Mouse (Mus musculus): ENCODE results near the gene Mindy4b-ps. TPM values are rescaled to one million over a fixed set of nuclear protein-coding genes. Genes with fewer than 3 reads are reported as not detected.
"Not testable (repeated sequence)": the region's sequence is repeated elsewhere in the genome, so short reads cannot be mapped to it uniquely, and the experiment has no call there.

The Mindy4b-ps gene
- not detected in 2 replicates for polyA plus RNA-seq (2014; fragmentation: Nextera tagmentation; extraction: Ambion mirVana)

DNA sequence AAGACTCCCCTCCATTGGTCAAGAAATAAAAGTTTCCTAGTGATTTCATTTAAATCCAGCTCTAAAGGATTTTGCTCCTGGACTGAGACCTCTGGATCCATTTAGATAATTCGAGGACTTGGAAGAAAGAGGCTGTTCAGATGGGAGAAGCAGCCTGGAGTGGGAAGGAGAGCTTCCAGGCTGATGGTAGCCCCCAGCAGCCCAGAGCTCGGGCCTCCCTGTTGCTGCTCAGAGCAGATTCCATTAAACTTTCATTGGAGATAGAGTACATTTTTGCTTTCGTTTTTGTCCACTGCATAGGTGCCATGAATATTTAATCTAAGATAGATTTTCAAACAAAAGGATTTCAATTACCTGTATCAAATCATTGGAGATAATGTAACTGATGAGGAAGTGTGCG lies at the start of gene Mindy4b-ps:
Gene Mindy4b-ps (minus strand): TSS at position 101 of the 400 bp plus-strand sequence.
- no peaks in the 10 kb centered on the region for H3K27me3 ChIP-seq (ENCODE audit: control insufficient read depth, insufficient read depth, low read length)
- H3K36me3 ChIP-seq (ENCODE audit: control insufficient read depth, insufficient read depth, low read length) = no peaks in the 10 kb centered on the region
- no peaks in the 10 kb centered on the region for H3K9me3 ChIP-seq (ENCODE audit: control insufficient read depth, low read length)
- no peak within 1 kb of the TSS for H3K27ac ChIP-seq (ENCODE audit: low read depth, low read length)
- no peak within 1 kb of the TSS for H3K4me2 ChIP-seq (replicated peaks; ENCODE audit: low read depth, low read length)
- no peak within 1 kb of the TSS for H3K9ac ChIP-seq (ENCODE audit: low read depth, low read length)
- H3K4me3 ChIP-seq (ENCODE audit: low read length) = no peak within 1 kb of the TSS
- 78% methylated on average over 4 of the region's 4 CpGs for WGBS
- H3K4me1 ChIP-seq (ENCODE audit: control insufficient read depth, insufficient read depth, low read length) = no peaks in the 10 kb centered on the region
- ATAC-seq (ENCODE audit: low FRiP score, low TSS enrichment) = no peak

DNA sequence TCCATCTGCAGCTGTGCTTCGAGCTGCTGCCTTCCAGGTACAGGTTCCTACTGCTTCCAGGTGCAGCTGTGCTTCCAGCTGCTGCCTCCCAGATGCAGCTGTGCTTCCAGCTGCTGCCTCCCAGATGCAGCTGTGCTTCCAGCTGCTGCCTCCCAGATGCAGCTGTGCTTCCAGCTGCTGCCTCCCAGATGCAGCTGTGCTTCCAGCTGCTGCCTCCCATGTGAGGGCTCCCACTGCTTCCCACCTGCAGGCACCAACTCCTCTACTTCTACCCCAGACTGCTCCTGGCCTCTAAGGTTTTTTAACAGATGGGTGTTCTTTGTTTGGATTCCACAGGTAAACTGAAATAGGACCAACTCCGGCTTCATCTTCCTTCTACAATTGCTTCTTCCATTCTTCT lies 49.8 kb upstream of the Mindy4b-ps start:
- not testable (repeated sequence) for ATAC-seq (ENCODE audit: low FRiP score, low TSS enrichment); H3K9me3 ChIP-seq (ENCODE audit: control insufficient read depth, low read length); H3K4me2 ChIP-seq (replicated peaks; ENCODE audit: low read depth, low read length); H3K9ac ChIP-seq (ENCODE audit: low read depth, low read length); H3K4me1 ChIP-seq (ENCODE audit: control insufficient read depth, insufficient read depth, low read length); H3K27ac ChIP-seq (ENCODE audit: low read depth, low read length); H3K4me3 ChIP-seq (ENCODE audit: low read length); H3K27me3 ChIP-seq (ENCODE audit: control insufficient read depth, insufficient read depth, low read length); H3K36me3 ChIP-seq (ENCODE audit: control insufficient read depth, insufficient read depth, low read length)
- WGBS = 77% methylated on average over 2 of the region's 2 CpGs

DNA sequence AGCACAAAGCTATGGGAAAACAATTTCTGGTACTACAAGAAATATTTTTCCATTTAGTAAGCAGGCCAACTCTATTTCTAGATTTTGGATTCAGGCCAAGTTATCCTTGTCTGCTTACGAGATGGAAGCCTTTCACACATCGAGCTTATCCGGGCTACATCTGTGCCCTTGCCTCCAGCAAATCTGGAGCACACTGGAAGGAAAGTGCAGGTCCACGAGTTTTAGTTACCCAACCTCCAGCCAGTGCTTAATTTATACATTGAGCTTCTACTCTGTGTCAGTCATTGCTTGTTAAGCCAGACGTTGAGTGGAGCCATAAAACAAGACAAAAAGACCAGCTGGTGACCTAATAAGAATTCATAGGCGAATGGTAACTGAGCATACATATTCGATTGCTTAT lies 43.6 kb upstream of the Mindy4b-ps start:
- 59% methylated on average over 7 of the region's 7 CpGs for WGBS
- Histone ChIP-seq H3K4me1 (ENCODE audit: control insufficient read depth, insufficient read depth, low read length) (no peaks in the 10 kb centered on the region), H3K4me3 (ENCODE audit: low read length) (no peak overlapping the region), H3K9ac (ENCODE audit: low read depth, low read length) (no peak overlapping the region), H3K27ac (ENCODE audit: low read depth, low read length) (no peak overlapping the region), H3K36me3 (ENCODE audit: control insufficient read depth, insufficient read depth, low read length) (no peaks in the 10 kb centered on the region), H3K9me3 (ENCODE audit: control insufficient read depth, low read length) (no peaks in the 10 kb centered on the region), H3K27me3 (ENCODE audit: control insufficient read depth, insufficient read depth, low read length) (no peaks in the 10 kb centered on the region), H3K4me2 (replicated peaks; ENCODE audit: low read depth, low read length) (no peak overlapping the region)
- ATAC-seq (ENCODE audit: low FRiP score, low TSS enrichment) = no peak

DNA sequence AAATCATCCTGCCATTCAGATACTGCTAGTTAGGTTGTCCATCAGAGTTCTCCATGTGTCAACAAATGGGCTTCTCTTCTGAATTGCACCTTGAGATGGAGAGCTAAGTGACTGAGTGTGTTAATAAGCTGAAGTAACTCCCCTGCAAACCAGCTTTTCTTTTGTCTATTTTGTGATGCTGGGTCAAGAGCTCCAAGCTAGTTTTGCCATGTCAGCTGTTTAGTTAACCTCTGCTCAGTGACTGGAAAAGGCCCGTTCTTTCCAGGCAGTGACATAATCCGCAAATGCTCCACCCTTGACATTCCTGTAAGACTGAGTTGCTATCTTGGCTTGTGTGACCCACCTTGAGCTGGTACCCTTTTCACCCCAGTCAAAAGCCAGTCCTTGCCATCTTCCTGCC lies 40.9 kb upstream of the Mindy4b-ps start:
- no peaks in the 10 kb centered on the region for H3K9me3 ChIP-seq (ENCODE audit: control insufficient read depth, low read length)
- no peak for ATAC-seq (ENCODE audit: low FRiP score, low TSS enrichment)
- no peak overlapping the region for H3K4me2 ChIP-seq (replicated peaks; ENCODE audit: low read depth, low read length)
- H3K4me1 ChIP-seq (ENCODE audit: control insufficient read depth, insufficient read depth, low read length) = no peaks in the 10 kb centered on the region
- H3K9ac ChIP-seq (ENCODE audit: low read depth, low read length) = no peak overlapping the region
- WGBS = 37% methylated on average over 2 of the region's 2 CpGs
- H3K27ac ChIP-seq (ENCODE audit: low read depth, low read length) = no peak overlapping the region
- H3K27me3 ChIP-seq (ENCODE audit: control insufficient read depth, insufficient read depth, low read length) = no peaks in the 10 kb centered on the region
- no peaks in the 10 kb centered on the region for H3K36me3 ChIP-seq (ENCODE audit: control insufficient read depth, insufficient read depth, low read length)
- no peak overlapping the region for H3K4me3 ChIP-seq (ENCODE audit: low read length)

DNA sequence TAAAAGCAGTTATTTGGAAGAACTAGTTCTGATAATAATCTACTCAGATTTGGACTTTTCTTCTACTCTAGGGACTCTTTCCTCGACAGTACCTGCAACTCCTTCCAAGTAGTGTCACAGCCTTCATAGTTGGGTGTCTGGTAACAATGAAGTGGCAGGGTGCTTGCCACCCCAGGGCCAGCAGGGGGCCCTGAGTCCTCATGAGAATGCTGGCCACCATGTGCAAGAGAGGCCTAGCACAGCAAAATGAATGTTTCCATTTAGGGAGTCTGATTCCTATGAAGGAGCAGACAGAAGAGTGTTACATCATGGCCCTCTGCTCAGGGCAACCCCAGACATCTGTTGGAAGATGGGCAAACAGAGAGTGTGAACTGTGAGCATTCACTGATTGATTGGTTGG lies 21.3 kb upstream of the Mindy4b-ps start:
- no peak overlapping the region for H3K27ac ChIP-seq (ENCODE audit: low read depth, low read length)
- WGBS = 54% methylated on average over 1 of the region's 1 CpGs
- no peak overlapping the region for H3K4me2 ChIP-seq (replicated peaks; ENCODE audit: low read depth, low read length)
- no peaks in the 10 kb centered on the region for H3K4me1 ChIP-seq (ENCODE audit: control insufficient read depth, insufficient read depth, low read length)
- H3K27me3 ChIP-seq (ENCODE audit: control insufficient read depth, insufficient read depth, low read length) = no peaks in the 10 kb centered on the region
- no peak for ATAC-seq (ENCODE audit: low FRiP score, low TSS enrichment)
- H3K9me3 ChIP-seq (ENCODE audit: control insufficient read depth, low read length) = no peaks in the 10 kb centered on the region
- H3K4me3 ChIP-seq (ENCODE audit: low read length) = no peak overlapping the region
- H3K9ac ChIP-seq (ENCODE audit: low read depth, low read length) = no peak overlapping the region
- no peaks in the 10 kb centered on the region for H3K36me3 ChIP-seq (ENCODE audit: control insufficient read depth, insufficient read depth, low read length)

DNA sequence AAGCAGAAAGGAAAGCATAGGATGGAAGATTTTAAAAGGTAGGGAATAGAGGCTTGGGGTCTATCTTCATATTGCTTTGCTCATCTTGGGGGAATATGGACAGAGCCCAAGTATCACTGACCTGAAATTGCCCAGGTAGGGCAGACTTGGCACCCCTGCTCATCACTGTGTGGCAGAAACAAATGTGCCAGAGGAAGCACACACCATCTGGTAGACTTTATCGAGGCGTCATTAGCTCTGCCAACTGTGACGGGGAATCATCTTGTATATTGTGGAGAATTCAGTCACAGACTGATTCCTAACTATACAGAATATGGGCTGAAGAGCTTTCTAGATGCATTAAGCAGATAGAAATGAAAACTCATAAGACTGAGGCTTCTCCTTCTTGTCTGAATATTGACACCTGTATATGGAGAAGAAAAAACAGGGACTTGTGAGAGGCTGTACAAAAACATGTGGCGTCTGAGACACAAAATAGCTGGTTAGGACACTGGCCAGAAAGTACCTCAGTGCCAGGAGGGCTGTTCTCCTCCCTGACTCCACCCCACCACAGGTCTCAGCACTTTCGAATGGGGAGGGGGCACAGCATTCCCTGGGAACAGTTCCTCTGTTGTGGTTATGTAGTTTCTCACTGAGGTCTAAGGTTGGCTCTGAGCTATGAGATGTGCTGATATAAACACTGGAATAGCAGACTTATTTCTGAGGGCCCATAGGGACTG lies 11.5 kb upstream of the Mindy4b-ps start:
- 87% methylated on average over 5 of the region's 5 CpGs for WGBS
- H3K9ac ChIP-seq (ENCODE audit: low read depth, low read length) = no peak overlapping the region
- no peak for ATAC-seq (ENCODE audit: low FRiP score, low TSS enrichment)

DNA sequence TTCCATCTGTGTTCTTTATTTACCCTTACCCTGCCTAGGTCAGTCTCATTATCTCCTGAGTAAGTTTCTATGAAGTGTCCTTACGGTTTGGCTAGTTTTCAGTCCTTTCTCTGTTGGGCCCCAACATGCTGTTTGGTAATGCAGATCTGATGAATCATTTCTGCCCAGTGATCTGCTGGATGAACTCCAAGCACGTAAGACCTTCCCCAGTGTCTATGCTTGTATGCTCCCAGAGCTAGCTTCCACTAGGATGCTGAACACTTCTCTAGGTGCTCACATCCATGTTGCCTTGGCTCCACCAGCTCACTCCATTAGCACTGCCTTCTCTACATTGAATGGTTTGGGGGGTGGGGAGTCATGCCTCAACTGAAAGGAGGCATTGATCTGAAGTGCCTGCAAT lies 10.8 kb upstream of the Mindy4b-ps start:
- no peak overlapping the region for H3K9ac ChIP-seq (ENCODE audit: low read depth, low read length)
- no peak overlapping the region for H3K4me2 ChIP-seq (replicated peaks; ENCODE audit: low read depth, low read length)
- no peak overlapping the region for H3K27ac ChIP-seq (ENCODE audit: low read depth, low read length)
- no peaks in the 10 kb centered on the region for H3K36me3 ChIP-seq (ENCODE audit: control insufficient read depth, insufficient read depth, low read length)
- no peaks in the 10 kb centered on the region for H3K9me3 ChIP-seq (ENCODE audit: control insufficient read depth, low read length)
- H3K4me1 ChIP-seq (ENCODE audit: control insufficient read depth, insufficient read depth, low read length) = no peaks in the 10 kb centered on the region
- H3K4me3 ChIP-seq (ENCODE audit: low read length) = no peak overlapping the region
- ATAC-seq (ENCODE audit: low FRiP score, low TSS enrichment) = no peak
- no peaks in the 10 kb centered on the region for H3K27me3 ChIP-seq (ENCODE audit: control insufficient read depth, insufficient read depth, low read length)
- WGBS = 90% methylated on average over 2 of the region's 2 CpGs

More for the DNA sequence above, 11.5 kb upstream of the Mindy4b-ps start:
- Histone ChIP-seq H3K36me3 (ENCODE audit: control insufficient read depth, insufficient read depth, low read length) (no peaks in the 10 kb centered on the region), H3K4me3 (ENCODE audit: low read length) (no peak overlapping the region), H3K9me3 (ENCODE audit: control insufficient read depth, low read length) (no peaks in the 10 kb centered on the region), H3K27ac (ENCODE audit: low read depth, low read length) (no peak overlapping the region), H3K4me2 (replicated peaks; ENCODE audit: low read depth, low read length) (no peak overlapping the region), H3K4me1 (ENCODE audit: control insufficient read depth, insufficient read depth, low read length) (no peaks in the 10 kb centered on the region), H3K27me3 (ENCODE audit: control insufficient read depth, insufficient read depth, low read length) (no peaks in the 10 kb centered on the region)

DNA sequence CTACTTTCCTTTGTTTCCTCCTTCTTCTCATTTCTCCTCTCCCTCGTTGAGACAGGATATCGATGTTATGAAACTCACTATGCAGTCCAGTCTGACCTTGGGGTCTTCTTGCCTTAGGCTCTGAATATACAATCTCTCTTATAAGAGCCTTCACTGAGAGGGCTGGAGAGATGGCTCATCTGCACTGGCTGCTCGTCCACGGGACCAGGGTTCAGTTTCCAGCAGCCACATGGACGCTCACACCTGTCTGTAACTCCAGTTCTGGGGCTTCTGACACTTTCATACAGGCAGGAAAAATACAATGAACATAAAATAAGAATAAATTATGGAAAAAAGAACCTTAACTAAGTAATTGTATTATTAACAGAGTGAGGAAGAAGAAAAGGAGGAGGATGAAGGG lies 9.5 kb upstream of the Mindy4b-ps start:
- H3K9me3 ChIP-seq (ENCODE audit: control insufficient read depth, low read length) = no peaks in the 10 kb centered on the region
- no peak overlapping the region for H3K9ac ChIP-seq (ENCODE audit: low read depth, low read length)
- no peaks in the 10 kb centered on the region for H3K27me3 ChIP-seq (ENCODE audit: control insufficient read depth, insufficient read depth, low read length)
- no peaks in the 10 kb centered on the region for H3K4me1 ChIP-seq (ENCODE audit: control insufficient read depth, insufficient read depth, low read length)
- H3K4me2 ChIP-seq (replicated peaks; ENCODE audit: low read depth, low read length) = no peak overlapping the region
- no peaks in the 10 kb centered on the region for H3K36me3 ChIP-seq (ENCODE audit: control insufficient read depth, insufficient read depth, low read length)
- H3K4me3 ChIP-seq (ENCODE audit: low read length) = no peak overlapping the region
- no peak overlapping the region for H3K27ac ChIP-seq (ENCODE audit: low read depth, low read length)
- no peak for ATAC-seq (ENCODE audit: low FRiP score, low TSS enrichment)
- WGBS = 86% methylated on average over 5 of the region's 5 CpGs

DNA sequence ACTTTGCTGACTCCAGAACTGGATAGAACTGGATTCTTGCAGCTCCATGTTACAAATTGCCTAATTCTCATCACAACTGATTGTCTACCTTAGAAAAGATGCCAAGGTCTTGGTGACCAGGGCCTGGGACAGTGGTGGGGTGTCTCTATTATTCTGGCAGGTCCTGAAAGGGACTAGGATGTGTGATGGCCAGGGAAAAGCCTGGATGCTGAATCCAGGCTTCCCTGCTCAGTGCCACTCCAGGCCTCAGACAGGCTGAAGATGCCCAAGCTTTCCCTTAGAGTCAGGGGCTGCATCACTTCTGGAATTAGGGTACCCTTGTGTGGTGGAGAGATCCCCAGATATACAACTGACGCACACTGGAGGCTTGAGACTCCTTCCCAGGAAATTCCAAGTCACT lies 7.8 kb upstream of the Mindy4b-ps start:
- no peak overlapping the region for H3K4me2 ChIP-seq (replicated peaks; ENCODE audit: low read depth, low read length)
- no peaks in the 10 kb centered on the region for H3K36me3 ChIP-seq (ENCODE audit: control insufficient read depth, insufficient read depth, low read length)
- H3K9ac ChIP-seq (ENCODE audit: low read depth, low read length) = no peak overlapping the region
- H3K4me1 ChIP-seq (ENCODE audit: control insufficient read depth, insufficient read depth, low read length) = no peaks in the 10 kb centered on the region
- H3K27ac ChIP-seq (ENCODE audit: low read depth, low read length) = no peak overlapping the region
- H3K9me3 ChIP-seq (ENCODE audit: control insufficient read depth, low read length) = no peaks in the 10 kb centered on the region
- H3K27me3 ChIP-seq (ENCODE audit: control insufficient read depth, insufficient read depth, low read length) = no peaks in the 10 kb centered on the region
- ATAC-seq (ENCODE audit: low FRiP score, low TSS enrichment) = no peak
- WGBS = 90% methylated on average over 1 of the region's 1 CpGs
- H3K4me3 ChIP-seq (ENCODE audit: low read length) = no peak overlapping the region

Data from kidney, embryonic 14.5 days (tissue).